Mouse (Mus musculus) MEL-GATA-1-ER (cell line): ENCODE measurements around the gene Kcnab1.
"Not testable (repeated sequence)": the region's sequence is repeated elsewhere in the genome, so short reads cannot be mapped to it uniquely, and the experiment has no call there.

ENCODE experiments used
- DNase-seq: peaks from one replicate; pipeline ENCODE4 v3.0.0-alpha.2; 2012; ENCODE audit warnings: low read depth; ENCODE audit errors: extremely low read depth

Gene Kcnab1

DNA sequence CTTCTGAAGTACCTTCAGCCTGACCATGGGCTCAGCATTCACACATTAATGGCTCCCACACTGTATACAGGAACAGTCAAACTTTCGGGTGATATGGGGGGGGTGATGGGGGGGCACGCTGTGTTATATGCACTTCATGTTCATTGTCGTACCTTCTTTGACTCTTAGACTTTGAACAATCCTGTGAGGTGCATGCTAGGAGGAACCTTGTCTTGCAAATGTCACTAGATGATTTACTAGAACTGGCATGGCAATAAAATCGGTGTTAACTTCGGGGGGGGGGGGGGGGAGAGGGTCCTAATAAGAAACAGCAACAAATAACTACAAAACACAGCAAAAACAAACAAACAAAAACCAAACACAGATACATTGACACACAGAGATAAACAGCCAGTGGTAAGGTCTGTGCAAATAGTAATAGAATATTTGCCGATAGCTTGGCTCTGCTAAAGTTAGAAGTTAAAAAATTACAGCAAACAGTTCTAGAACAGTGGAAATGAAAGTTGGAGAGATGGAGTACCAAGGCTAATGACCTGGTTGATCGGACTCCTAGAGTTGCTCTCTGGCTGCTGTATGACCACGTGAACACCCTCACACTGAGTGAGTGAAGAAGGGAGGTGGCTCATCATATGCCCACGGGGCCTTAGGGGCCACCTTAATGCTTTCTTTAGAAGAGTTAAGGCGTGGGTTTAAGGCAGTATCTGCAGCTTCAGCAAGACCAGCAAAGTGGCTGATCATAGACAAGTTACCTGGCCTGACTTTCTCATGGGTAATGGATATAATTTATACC, 256.9 kb downstream of the Kcnab1 start:
- no peak for DNase-seq

DNA sequence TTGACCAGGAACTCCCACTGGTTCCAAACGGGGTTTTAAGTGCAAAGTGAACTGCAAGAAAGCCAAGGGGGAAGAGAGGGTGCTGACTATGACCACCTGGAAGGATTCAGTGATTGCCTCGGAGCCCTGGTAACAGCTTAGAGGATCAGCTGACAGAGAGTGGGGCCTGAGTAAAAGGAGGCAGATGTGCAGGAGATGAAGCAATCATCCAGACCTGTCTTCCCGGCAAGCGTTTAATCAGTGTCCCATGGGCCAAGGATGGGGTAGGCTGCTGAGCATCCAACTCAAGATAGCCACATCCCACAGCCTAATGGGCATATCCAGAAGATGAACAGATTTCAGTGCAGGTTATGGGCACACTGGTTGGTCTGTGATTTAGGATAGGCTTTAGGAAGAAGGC, 258.8 kb downstream of the Kcnab1 start:
- no peak for DNase-seq

DNA sequence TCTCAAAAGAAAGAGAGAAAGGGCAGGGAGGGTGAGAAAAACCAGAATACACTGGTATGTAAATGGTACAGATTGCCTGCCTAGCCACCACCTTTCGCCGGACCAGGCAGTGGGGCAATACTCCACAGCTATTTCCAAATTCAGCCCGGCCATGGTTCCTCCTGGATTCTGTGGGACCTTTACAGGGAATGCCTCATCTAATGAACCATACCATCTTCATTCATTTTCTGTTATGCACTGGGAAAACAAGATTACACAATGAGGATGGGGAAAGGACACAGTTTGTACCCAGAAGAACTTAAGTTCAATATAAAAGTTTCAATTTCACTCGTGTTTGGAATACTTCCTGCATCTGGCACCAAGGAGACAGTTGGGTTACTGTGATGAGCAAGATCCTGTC, 263.4 kb downstream of the Kcnab1 start:
- no peak for DNase-seq

DNA sequence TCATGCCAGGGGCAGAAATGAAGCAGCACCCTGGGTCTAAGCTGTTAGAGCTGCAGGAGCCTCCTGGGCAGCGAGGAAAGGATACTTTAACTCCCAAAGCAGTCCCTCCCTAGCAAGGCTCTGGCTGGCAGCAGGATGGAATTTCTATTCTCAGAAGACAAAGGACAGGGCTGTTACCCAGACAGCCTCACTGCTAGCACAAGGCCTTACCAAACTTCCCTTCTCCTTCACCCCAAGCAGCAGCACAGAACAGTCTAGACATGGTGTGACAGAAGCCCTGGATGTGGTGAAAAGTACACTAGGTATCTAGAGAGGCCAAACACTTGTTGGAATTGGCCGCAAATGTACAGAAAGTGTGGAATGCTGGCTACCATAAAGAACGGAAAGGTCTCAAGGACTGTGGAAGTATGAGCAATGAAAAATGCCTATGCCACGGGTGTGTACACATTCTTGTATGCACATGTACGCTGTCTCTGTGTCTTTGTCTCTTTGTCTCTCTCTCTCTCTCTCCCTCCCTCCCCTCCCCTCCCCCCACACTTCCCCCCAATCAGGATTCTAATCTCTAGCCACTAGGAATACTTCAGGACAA, 264.5 kb downstream of the Kcnab1 start:
- DNase-seq: no peak

DNA sequence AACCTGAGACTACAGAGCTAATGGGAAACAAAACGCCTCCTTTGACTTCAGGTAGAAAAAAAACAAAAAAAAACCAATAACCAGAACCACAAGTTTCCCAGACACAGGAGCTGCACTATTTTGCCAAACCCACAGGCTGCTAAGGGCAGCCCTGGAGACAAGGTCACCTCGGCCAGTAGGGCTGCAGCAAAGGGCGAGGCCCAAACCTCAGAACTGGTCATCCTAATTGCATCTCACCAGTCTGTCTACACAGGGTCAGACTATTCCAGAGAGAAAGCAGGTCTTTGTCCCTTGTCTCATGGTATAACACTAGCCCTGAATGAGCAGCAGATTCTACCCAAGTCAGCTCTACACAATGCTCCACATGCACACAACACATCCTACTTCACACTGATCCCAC, 265.5 kb downstream of the Kcnab1 start:
- no peak for DNase-seq

DNA sequence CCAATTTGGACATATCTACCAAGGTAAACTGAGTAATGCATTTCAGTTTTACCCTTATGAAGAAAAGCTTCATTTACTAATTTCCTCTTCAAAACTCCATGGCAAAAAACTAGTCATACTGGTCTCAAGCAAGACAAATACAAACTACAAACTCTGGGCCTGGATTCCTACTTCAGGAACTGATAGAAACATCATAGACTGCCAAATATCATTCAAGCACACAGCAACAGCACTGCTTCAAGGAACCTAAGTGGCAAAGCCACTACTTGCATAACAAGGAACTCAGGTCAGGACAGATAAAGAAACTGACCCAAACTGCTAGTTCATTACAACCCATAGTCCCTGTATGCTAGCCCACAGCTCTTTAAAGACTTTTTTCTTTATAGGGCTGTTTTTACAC, 269.5 kb downstream of the Kcnab1 start:
- DNase-seq: no peak

DNA sequence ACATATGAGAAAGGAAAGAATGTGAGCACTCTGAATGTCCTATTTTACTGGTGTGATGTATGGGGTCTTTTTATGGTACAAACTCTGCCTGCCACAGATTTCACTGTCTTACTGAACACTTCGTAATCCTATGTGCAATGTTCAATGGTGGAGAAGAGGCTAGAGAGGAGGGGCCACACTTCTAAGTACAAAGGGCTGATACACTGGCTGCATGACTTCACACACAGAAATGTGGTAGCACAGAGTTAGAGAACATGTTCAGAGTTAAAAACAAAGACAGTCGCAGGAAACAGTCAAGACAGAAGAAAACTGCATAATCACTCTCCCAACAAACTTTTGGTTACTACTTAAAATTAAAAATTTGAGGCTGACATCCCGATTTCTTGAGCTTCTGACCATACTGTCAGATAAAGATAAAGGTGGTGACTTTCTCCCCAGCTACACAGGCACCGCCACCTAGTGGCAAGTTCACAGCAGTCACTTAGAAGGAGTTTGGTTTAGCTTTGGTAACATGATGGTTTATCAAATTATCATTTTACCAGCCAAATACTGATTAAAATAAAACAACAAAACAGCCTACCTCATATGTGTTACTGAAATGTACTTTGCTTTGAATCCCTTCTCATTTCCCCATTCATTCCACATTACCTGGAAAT, 270.8 kb downstream of the Kcnab1 start:
- DNase-seq: peak; percentile 26

DNA sequence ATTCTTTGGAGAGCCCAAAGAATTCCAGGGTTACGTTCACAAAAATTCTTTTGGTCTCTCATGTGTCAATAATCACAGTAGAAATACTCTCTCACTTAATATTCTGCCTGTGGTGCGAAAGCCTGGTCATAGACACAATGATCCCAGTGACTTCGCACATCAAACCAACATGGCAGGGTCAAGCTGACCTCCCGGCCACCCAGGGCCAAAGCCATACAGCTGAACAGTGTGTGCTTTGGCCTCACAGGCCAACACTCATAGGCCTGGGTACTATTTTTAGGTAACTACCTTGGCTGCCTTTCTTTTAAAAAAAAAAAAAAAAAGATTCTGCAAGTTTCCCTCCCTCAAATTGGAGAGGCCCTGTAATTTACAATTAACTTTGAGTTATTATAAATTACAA, 271.9 kb downstream of the Kcnab1 start:
- DNase-seq: no peak

DNA sequence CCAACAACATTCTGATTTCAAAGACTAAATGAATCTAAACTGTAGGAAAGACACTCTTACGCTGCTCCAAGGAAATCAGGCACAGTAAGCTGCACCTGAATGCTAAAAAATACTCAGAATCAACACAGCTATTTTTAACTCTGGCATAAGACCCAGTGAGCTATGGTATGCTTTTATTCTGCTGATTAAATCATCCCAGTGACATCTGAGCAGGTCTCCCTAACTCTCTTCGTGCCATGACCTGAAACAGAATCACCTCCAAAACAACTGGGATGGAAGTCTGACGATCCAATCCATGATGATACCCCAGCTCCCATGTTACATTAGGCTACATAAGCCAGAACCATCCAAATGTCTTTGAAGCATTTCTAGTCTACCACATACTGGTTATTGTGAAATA, 275.2 kb downstream of the Kcnab1 start:
- no peak for DNase-seq

DNA sequence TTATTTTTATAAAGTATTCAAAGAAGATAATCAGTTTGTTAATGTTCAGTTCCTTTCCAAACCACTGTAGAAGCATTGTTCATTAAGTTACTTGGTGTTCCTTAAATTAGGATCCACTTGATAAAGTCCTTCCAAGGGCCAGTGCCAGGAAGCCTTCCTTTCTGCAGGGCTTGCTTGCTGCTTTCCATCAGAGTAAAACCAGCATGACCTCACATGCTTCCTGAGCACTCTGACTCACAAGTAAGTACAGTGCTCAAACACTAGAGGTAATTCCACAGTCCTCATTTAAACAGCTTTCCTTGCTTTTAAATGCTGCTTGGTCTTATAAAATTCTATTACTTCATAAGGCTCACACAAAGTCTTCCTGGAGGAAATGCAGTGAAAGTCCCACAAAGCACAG, 276.6 kb downstream of the Kcnab1 start:
- no peak for DNase-seq

DNA sequence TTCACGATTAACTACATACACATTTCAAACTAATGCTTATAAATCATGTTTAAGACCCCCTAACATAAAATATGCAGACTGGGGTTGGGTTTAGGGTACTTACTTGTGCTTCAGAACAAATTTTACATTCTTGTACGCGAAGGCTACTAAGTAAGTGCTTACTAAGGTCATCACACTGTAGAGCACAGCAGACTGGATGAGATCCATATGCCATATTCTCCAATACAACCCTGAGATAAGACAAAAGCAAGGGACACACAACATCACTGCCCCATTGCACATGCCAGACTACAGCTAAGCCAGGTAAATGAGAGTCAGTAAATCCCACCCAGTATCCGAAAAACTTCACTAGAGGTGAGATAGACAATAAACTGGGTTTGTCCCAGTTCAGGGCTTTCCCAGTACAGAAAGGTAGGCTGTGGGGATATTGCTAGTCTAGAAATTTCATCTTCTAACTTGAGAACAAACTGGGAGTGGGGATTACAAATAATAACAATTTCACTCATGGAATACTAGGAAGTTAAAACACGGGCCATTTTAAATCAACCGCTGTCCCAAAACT, 282.1 kb downstream of the Kcnab1 start:
- no peak for DNase-seq

DNA sequence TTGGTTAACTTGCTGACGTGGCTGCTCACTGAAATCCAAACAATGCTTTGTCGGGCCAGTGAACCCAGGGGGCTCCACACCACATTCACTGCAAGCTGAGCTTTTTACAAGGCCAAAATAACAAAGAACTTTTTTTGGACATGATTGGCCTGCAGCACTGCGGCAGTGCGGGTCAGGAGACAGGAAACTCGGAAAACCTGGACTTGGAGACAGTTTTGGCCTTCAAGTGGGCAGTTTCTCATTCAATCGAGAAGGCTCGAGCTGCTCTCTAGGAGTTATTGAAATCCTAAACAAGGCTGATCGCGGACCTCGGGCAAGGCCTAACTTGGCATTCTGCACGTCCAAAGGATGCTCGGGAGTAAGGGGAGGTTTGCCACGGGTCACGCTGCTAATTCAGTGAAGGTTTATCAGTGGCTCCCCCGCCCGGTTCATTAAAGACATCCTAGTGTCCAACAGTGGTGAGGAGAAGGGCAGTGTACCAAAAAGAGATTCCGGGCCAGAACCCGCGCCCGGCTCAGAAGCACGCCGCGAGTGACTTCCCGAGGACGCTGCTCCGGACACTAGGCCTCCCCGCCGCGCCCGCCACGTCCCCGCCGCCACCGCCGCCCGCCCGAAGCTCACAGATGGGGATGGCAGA, 282.7 kb downstream of the Kcnab1 start:
- no peak for DNase-seq

DNA sequence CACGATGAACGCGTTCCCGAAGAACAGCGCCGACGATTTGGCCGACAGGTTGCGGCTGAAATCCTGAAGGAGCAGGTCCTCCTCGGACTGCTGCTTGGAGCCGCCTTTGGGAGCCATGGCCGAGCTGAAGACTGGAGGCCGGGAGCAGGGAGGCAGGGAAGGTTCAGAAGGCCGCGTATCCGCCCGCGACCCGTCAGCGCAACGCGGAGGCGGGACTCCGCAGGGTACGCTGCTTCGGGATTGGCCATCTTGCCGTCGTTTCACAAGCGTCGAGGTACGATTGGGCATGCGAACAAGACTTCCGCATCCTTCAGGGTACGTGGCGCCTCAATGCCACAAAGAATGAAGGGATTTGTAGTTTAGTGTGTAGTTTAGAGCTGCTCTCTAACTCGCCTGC, 283.2 kb downstream of the Kcnab1 start, which contains the start of gene Ssr3:
TSS of gene Ssr3 (minus strand) at position 203 of the 397 bp plus-strand sequence.
- DNase-seq: peak; percentile 97

DNA sequence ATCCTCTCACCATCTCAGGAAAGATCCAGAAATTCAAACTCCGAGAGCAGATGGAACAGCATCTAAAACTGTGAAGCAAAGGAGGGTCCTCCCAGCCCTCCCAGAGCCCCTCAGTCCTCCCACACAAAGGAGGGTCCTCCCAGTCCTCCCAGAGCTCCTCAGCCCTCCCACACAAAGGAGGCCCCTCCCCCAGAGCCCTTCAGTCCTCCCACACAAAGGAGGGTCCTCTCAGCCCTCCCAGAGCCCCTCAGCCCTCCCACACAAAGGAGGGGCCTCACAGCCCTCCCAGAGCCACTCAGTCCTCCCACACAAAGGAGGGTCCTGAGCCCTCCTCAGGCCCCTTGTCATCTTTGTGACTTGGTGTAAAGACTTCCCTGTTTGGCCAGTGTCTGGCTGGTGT, 285.9 kb downstream of the Kcnab1 start:
- DNase-seq: not testable (repeated sequence)

DNA sequence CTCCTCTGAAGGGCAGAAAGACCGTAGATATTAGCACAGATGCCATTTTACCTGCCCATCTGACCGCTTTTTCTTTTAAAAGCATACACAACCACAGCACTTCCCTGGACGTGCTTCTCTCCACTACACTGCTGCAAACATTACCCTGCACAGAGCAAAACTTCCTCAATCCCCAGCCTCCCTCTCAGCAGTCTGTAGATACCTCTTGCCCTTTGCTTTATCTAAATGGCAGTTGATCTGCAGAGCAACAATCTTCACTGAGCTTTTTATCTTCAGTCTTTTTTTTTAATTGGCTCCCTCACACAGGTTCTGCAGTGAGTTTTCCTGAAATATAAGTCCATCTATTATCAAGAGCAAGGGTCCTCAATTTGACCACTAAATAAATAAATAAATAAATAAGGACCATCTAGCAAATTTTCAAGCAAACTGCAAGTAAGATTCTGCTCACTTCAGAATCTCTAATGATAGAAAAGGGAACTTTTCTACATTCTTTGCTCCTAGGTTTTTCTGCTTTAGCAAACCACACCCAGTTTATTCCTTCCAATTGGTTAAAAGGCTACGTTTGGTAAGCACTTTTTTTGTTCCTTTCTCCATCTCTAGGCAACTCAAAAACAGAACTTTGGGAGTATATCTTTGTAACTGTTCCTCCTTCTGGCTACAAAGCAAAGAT, 287.8 kb downstream of the Kcnab1 start:
- peak; percentile 79 for DNase-seq

DNA sequence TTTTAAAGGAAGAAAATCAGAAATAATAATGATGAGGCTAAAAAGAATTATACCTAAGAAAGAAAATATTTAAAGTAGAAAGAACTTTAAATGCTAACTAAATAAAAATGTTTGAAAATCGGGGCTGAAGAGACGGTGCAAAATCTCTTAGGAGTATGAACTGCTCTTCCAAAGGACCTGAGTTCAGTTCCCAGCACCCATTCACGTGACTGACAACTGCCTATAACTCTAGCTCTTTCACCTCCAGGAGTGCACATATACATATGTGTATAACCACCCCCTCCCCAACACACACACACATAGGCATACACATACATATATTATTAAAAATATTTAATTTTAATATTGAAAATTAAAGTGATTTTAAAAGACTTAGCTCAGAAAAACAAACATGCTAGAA, 288.4 kb downstream of the Kcnab1 start:
- DNase-seq: no peak

DNA sequence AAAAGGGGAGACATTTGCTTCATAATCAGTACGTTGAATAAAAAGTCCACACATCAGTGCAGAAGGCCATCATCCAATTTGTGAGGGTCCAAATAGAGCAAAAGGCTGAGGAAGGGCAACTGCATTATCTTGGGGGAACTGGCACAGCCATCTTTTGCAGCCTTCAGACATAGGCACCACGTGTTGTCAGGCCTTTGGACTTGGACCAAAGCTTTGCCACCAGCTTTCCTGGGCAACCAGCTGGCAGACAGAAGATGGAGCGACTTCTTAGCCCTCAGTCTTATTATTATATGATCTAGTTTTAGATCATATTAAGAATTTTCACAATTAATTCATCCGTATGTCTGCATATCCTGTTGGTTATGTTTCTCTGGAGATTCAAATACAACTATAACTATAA, 296.6 kb downstream of the Kcnab1 start:
- no peak for DNase-seq

DNA sequence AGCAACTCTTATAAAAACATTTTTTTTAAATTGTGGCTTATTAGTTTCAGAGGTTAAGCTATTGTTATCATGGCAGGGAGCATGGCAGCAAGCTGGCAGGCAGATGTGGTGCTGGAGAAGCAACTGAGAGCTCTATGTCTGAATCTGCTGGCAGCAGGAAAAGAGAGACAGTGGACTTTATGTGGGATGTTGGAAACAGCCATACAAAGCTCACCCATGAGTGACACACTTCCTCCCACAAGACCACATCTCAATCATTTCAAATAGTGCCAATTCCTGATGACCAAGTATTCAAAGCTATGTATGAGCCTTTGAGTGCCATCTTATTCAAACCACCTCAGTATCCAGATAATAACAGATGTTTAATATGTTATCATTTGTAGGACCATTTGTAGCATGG, 298.7 kb downstream of the Kcnab1 start:
- DNase-seq: no peak

DNA sequence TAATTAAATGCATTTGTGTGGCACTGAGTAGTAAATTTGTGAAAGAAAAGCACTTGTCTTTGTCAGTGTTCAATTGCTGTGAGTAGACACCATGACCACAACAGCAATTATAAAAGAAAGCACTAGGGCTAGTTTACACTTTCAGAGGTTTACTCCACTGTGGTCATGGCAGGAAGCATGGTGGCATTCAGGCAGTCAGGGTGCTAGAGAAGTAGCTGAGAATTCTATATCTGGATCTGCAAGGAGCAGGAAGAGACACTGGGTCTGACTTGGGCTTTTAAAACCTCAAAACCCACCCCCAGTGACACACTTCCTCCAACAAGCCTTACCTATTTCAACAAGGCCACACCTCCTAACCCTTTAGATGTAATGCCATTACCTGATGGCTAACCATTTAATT, 307.4 kb downstream of the Kcnab1 start:
- DNase-seq: no peak

DNA sequence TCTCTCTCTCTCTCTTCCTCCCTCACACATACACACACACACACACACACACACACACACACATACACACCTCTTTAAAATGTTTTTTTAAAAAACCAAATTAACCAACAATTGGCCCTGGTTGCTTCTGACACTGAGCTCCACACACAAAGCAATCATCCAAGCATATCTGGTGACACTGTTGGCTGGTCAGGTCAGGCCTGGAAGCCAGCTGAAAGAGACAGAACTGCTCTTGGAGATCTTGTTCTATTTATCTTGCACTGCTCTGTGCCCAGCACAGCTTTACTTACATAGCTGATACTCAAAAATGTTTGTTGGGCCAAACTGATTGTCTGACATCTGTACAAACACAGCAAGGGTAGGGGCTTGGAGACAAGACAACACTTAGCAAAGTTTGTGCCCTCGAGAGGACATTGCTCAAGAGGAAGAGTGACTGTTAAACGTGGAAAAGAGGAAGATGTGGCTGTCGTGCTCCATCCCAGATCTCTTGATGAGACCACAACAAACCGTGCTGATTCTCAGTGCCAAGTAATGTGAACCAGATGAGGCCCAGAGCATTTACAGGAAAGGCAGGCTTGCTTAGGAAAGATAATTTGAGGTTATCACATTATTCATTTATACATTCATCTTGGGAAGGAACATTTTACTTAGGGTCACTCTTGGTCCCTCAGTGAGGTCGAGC, 308.9 kb downstream of the Kcnab1 start:
- peak; percentile 69 for DNase-seq

DNA sequence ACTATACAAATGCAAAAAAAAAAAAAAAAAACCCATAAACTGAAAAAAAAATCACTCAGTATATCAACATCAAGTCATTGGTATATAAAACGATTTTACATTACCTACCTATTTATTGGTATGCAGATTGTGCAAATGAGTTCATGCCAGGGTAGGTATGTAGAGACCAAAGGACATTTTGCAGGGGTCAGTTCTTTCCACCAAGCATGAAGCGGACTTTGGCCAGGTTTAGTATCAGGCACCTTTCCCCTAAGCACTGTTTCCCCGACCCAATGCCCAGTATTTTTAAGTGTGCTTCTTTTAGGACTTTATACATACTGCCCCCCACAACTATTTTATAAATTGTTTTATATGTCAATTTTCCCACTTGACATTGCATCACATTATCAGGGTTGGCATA, 310.5 kb downstream of the Kcnab1 start:
- no peak for DNase-seq
